Mouse (Mus musculus) heart, embryonic 13.5 days (tissue): ENCODE data around the gene Aimp1. TPM values are rescaled to one million over a fixed set of nuclear protein-coding genes. Genes with fewer than 3 reads are reported as not detected.

Experiments
- ATAC-seq: fragments of 200-750 bp; cut with Nextera tagmentation; 2 replicates; pipeline ENCODE4 v1.8.0; 2017; ENCODE audit warnings: moderate TSS enrichment; ENCODE audit not compliant: insufficient number of reproducible peaks, low FRiP score, low TSS enrichment; ENCODE audit errors: extremely low read depth
- H3K27ac ChIP-seq: fragments of 300-500 bp; sonication (generic); replicated peaks from 2 replicates; pipeline ENCODE4 v1.5.1; 2015; ENCODE audit warnings: moderate library complexity, mild to moderate bottlenecking, inconsistent platforms
- H3K27me3 ChIP-seq: fragments of 300-500 bp; sonication (generic); replicated peaks from 2 replicates; pipeline ENCODE4 v1.6.1; 2015; ENCODE audit warnings: mild to moderate bottlenecking, inconsistent platforms
- H3K36me3 ChIP-seq: fragments of 300-500 bp; sonication (generic); 2 replicates; pipeline ENCODE4 v1.6.1; 2015; ENCODE audit warnings: mild to moderate bottlenecking, inconsistent platforms
- H3K4me1 ChIP-seq: fragments of 300-500 bp; sonication (generic); 2 replicates; pipeline ENCODE4 v1.6.1; 2015; ENCODE audit warnings: inconsistent platforms
- H3K4me2 ChIP-seq: fragments of 300-500 bp; sonication (generic); 2 replicates; pipeline ENCODE4 v1.6.1; 2015; ENCODE audit warnings: inconsistent platforms, mild to moderate bottlenecking, moderate library complexity
- H3K4me3 ChIP-seq: fragments of 300-500 bp; sonication (generic); 2 replicates; pipeline ENCODE4 v1.5.1; 2015; ENCODE audit warnings: moderate library complexity, mild to moderate bottlenecking, inconsistent platforms
- H3K9ac ChIP-seq: fragments of 300-500 bp; sonication (generic); 2 replicates; pipeline ENCODE4 v1.6.1; 2015; ENCODE audit warnings: inconsistent platforms, mild to moderate bottlenecking, moderate library complexity
- H3K9me3 ChIP-seq: fragments of 300-500 bp; sonication (generic); 2 replicates; pipeline ENCODE4 v1.6.1; 2016; ENCODE audit warnings: inconsistent platforms
- WGBS: fragments of 180-500 bp; shearing (Covaris S2); methylation state at CpG from one replicate; pipeline ENCODE4 v1.1.7; 2015; ENCODE audit warnings: mixed read lengths; 5-methylcytosine and 5-hydroxymethylcytosine counted together
- polyA plus RNA-seq: library from polyadenylated mRNA; unstranded; fragments of >200 nt; fragmentation: Nextera tagmentation; extraction: Ambion mirVana; gene quantifications from 2 replicates; pipeline ENCODE4 v1.2.1, GENCODE M21; 2015

The Aimp1 gene
- polyA plus RNA-seq = 45.6 and 52.9 TPM in 2 replicates

DNA sequence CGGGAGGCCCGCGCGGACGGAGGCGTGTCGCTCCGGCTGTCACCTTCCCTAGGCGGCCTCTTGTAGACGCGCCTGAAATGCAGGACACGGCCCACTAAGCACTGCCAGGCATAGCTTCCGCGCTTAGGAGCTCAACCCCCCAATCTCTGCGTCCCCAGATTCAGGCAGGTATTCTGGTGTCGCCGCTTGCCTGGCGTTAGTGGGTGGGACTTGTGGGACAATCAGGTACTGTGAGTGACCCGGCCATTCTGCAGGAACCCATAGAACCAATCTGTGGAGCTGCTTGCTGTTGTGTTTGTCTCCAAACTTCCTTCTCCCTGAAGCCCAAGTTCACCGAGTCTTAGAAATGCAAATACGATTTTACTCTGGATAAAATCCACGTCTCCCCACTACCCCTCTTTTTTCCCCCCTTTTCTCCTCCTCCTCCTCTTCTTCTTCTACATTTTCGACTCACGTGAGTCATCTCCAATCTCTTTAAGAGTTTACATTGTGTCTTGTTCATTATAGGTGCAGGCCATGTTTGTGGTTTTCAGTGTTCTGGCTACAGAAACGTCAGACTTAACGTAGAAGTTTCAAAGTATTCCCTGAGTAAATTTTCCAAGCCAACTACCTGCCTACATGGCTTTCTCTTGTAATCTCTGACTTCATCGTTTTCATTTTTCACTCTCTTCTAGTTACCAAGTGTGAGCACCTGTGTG is at the start of gene Aimp1:
Gene Aimp1, minus strand, starts transcription at position 140 of the 698 bp plus-strand sequence.
- 2% methylated on average over 27 of the region's 27 CpGs for WGBS
- ATAC-seq = no peak
- no peaks in the 10 kb centered on the region for H3K27me3 ChIP-seq

DNA sequence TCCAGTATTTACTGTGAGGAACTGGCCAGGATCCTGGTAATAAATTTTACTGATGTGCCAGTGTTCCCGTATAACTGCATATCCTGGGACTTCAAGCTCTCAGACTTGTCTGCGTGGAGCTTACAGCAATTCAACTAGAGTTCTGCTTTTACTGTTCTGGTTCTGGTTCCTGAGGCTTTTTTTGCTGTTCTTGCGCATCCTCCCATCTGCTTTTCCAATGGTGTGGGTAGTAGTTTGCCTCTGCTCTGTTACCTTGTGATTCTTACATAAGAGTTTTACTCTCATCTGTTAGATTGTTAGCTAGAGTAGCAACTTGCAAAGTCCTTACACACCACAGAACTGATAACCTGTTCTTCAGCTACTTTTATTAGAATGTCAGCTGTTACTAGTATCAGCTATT is 40.2 kb upstream of the Aimp1 start:
- Histone ChIP-seq H3K4me1 (no peaks in the 10 kb centered on the region), H3K4me2 (no peak overlapping the region), H3K27ac (no peak overlapping the region), H3K9ac (no peak overlapping the region), H3K4me3 (no peak overlapping the region), H3K9me3 (no peaks in the 10 kb centered on the region), H3K27me3 (no peaks in the 10 kb centered on the region), H3K36me3 (peaks cover 65% of the 10 kb centered on the region)
- no peak for ATAC-seq
- WGBS = 83% methylated on average over 3 of the region's 3 CpGs

More for the DNA sequence above, at the start of gene Aimp1:
- Histone ChIP-seq H3K4me1 (peaks cover 20% of the 10 kb centered on the region), H3K9me3 (no peaks in the 10 kb centered on the region), H3K4me3 (peak within 1 kb of the TSS; percentile 95), H3K4me2 (peak within 1 kb of the TSS; percentile 86), H3K9ac (peak within 1 kb of the TSS; percentile 91), H3K36me3 (peaks cover 17% of the 10 kb centered on the region), H3K27ac (peak within 1 kb of the TSS; percentile 90)

DNA sequence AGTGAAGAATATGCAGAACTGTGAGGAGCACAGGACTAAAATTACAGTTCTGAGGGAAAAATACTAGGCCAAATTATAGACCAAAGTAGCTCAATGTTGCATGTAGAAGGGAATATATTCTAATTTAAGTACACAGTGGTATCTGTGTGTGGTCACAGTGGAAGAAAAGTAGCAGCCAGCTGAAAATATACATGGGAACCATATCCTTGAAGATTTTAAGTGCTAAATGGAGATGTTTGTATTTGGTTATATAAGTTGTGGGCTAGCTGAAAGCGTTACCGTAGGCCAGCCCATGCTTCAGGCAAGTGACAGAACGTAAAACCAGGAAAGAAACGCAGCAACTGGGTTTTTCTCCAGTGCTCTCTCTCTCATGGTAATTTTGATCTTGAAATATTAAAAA is 33.1 kb upstream of the Aimp1 start:
- Histone ChIP-seq H3K27ac (no peak overlapping the region), H3K9ac (no peak overlapping the region), H3K4me2 (no peak overlapping the region), H3K9me3 (no peaks in the 10 kb centered on the region), H3K4me1 (no peaks in the 10 kb centered on the region), H3K4me3 (no peak overlapping the region), H3K27me3 (no peaks in the 10 kb centered on the region), H3K36me3 (peaks cover 25% of the 10 kb centered on the region)
- no peak for ATAC-seq
- WGBS = 94% methylated on average over 4 of the region's 4 CpGs

DNA sequence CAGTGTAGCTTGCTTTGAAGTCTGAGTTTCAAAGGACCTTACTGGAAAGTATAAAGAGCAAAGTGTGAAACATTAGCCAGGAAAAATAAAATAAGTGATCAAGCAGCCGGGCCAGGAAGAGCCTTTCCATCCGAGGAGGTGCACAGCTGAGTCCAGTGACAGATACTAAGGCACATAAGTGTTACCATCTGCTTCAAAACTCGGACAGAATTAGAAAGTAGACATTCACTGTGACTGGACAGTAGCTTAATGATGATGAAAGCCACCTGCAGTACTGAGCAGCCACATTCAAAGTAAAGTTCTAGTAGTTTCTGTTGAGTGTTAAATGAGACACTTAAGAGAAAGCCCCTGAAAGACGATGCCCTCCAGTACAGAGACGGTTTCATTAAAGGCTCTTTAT is 29.7 kb upstream of the Aimp1 start:
- Histone ChIP-seq H3K4me1 (no peaks in the 10 kb centered on the region), H3K36me3 (peaks cover 23% of the 10 kb centered on the region), H3K4me2 (no peak overlapping the region), H3K27me3 (no peaks in the 10 kb centered on the region), H3K4me3 (no peak overlapping the region), H3K27ac (no peak overlapping the region), H3K9ac (no peak overlapping the region), H3K9me3 (no peaks in the 10 kb centered on the region)
- WGBS = 61% methylated on average over 5 of the region's 5 CpGs
- no peak for ATAC-seq

DNA sequence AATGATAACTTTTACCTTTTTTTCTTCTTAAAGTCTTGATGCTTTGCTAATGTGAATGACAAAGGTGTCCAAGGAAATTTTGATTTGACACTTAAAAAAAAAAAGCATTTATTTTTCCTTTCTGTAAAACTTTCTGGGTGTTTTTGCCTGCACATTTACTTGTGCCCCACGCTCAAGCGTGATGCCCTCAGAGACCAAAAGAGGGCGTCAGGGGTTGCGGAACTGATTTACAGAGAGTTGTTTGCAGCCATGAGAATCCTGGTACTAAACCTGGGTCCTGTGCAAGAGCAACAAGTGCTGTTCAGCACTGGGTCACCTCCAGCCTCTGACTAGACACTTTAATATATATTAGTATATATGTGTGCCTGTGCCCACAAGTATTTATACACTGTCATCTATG is 22.8 kb upstream of the Aimp1 start:
- Histone ChIP-seq H3K4me1 (no peaks in the 10 kb centered on the region), H3K4me2 (no peak overlapping the region), H3K9me3 (no peaks in the 10 kb centered on the region), H3K9ac (no peak overlapping the region), H3K36me3 (peaks cover 18% of the 10 kb centered on the region), H3K27ac (no peak overlapping the region), H3K4me3 (no peak overlapping the region), H3K27me3 (no peaks in the 10 kb centered on the region)
- WGBS = 76% methylated on average over 4 of the region's 4 CpGs
- ATAC-seq = no peak

DNA sequence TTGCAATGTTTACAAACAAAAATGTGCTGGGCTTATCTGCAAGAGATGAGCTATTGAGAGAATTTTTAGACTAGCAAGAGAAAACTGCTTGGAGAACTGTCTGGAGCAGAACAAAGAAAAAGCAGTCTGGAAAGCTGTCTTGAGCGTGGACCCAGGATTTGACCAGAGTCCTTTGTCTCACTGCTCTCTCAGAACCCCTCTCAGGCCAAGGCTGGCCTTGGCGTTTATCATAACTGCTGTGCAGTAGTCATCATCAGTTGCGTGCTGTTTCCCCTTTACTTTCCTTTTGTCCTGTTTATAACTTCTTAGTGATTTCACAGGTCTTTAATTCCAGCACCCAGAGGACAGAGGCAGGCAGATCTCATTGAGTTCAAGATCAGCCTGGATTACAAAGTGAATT is 20.0 kb upstream of the Aimp1 start:
- H3K9me3 ChIP-seq = no peaks in the 10 kb centered on the region
- 83% methylated on average over 3 of the region's 3 CpGs for WGBS

DNA sequence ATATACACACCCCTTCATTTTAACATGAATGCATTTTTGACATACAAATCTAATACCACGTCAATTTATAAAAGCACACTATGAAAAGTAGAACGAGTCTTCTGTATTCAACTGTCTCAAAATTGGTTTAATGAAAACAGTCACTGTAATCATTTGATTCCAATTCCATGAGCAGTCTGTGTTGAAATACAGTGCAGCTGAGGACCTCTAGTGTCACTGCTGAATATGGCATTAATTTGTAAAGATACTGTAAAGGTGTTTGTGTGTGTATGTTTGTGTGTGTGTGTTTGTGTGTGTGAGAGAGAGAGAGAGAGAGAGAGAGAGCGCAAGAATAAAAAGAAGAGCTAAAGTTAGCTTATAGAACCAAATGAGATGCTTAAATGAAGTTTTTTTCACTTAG is 17.2 kb upstream of the Aimp1 start:
- WGBS = 66% methylated on average over 3 of the region's 3 CpGs

More for the DNA sequence above, 20.0 kb upstream of the Aimp1 start:
- Histone ChIP-seq H3K27me3 (no peaks in the 10 kb centered on the region), H3K4me2 (no peak overlapping the region), H3K9ac (no peak overlapping the region), H3K36me3 (peaks cover 15% of the 10 kb centered on the region; the same call in 1 of the 2 replicates), H3K27ac (no peak overlapping the region), H3K4me1 (no peaks in the 10 kb centered on the region), H3K4me3 (no peak overlapping the region)
- ATAC-seq = no peak

DNA sequence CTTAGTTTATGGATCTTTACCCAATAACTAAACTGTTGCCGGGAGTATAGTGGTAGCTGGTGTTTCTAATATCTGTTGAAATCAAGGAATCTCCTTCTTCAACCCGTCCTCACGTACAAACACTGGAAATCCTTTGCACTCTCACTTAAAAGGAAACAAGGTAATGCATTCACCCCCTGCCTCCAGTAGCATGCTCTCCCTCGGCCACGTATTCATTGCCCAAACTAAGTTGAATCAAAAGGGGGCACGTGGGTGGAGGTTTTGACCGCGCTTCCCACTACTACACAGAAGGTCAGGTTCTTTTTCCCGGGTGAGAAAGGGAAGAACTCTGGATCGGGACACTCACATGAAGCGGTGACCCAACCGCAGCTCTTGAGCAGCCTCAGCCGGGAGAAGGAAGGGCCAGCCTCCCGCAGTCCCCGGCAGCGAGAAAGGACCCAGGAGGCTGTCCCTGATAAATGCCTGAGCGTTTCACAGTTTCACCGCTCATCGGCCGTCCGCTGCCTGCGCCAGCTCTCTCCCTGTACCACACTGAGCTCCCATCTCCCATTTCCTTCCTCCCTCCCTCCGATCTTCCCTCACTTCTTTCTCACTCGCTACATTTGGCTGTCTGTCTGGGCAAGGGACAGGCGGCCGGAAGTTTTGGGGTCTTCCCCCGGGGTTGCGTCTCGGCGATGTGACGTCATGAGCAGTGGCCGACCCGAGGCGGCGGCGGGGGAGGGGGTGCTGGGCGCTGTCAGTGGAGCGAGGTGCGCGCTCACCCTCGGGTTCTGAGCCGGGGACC is 531 bp downstream of the Aimp1 start, which contains the start of gene Tbck:
Gene Tbck, plus strand, starts transcription at position 698 of the 784 bp plus-strand sequence.
- peak within 1 kb of the TSS; percentile 90 for H3K27ac ChIP-seq
- H3K9ac ChIP-seq = peak within 1 kb of the TSS; percentile 91
- peak within 1 kb of the TSS; percentile 95 for H3K4me3 ChIP-seq
- no peaks in the 10 kb centered on the region for H3K27me3 ChIP-seq
- peaks cover 20% of the 10 kb centered on the region for H3K4me1 ChIP-seq
- H3K9me3 ChIP-seq = no peaks in the 10 kb centered on the region
- H3K4me2 ChIP-seq = peak within 1 kb of the TSS; percentile 86
- WGBS = under 1% methylated on average over 42 of the region's 42 CpGs
- ATAC-seq = peak; percentile 93
- peaks cover 14% of the 10 kb centered on the region for H3K36me3 ChIP-seq

More for the DNA sequence above, 17.2 kb upstream of the Aimp1 start:
- no peak for ATAC-seq
- H3K36me3 ChIP-seq = peaks cover 12% of the 10 kb centered on the region; the same call in 1 of the 2 replicates
- no peaks in the 10 kb centered on the region for H3K9me3 ChIP-seq
- H3K27ac ChIP-seq = no peak overlapping the region
- H3K27me3 ChIP-seq = no peaks in the 10 kb centered on the region
- H3K9ac ChIP-seq = no peak overlapping the region
- H3K4me3 ChIP-seq = no peak overlapping the region
- H3K4me2 ChIP-seq = no peak overlapping the region
- no peaks in the 10 kb centered on the region for H3K4me1 ChIP-seq

DNA sequence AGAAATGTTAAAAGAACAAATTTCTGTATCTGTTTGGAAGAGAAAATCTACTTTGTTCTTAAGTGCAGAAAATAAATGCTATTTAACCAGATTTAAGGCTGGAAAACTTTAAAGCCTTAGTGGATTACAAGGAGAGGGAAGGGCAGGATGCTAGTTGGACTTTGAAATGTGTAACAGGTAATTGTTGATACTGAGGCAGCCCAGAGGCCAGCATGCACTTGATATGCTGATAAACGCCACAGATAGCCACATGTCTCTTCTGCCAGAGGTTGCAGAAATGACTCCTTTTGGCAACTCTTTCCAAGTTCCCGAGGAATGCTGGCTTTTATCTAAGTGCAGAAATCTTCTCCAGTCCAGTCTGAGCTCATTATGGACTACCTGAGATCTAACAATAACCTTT is 6.7 kb downstream of the Aimp1 start:
- no peak for ATAC-seq
- 65% methylated on average over 2 of the region's 2 CpGs for WGBS

DNA sequence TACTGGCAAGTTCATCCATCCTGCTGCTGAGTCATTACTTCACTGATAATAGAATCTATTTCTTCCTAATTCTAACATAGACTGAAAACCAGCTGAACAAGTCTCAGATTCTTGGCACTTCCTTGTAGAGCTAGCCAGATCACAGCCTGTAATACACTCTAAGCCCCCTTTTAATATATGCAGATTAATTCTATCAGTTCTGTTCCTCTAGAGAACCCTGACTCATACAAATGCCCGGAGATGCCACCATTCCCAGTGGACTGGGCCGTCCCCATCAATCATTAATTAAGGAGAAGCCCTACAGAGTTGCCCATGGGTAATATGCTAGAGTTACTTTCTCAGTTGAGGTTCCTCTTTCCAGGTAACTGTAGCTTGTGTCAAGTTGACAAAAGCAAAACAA is 28.2 kb downstream of the Aimp1 start:
- H3K27ac ChIP-seq = no peak overlapping the region
- no peak overlapping the region for H3K4me2 ChIP-seq
- no peak overlapping the region for H3K4me3 ChIP-seq
- ATAC-seq = no peak
- H3K9ac ChIP-seq = no peak overlapping the region
- 84% methylated on average over 2 of the region's 2 CpGs for WGBS
- H3K4me1 ChIP-seq = no peaks in the 10 kb centered on the region
- no peaks in the 10 kb centered on the region for H3K27me3 ChIP-seq
- 0 out of 2 replicates have a peak, but pooled peaks cover 4% of the 10 kb centered on the region for H3K9me3 ChIP-seq
- peaks cover 29% of the 10 kb centered on the region for H3K36me3 ChIP-seq

More for the DNA sequence above, 6.7 kb downstream of the Aimp1 start:
- H3K9ac ChIP-seq = no peak overlapping the region
- no peak overlapping the region for H3K27ac ChIP-seq
- H3K36me3 ChIP-seq = peaks cover 35% of the 10 kb centered on the region
- no peaks in the 10 kb centered on the region for H3K27me3 ChIP-seq
- peaks cover 5% of the 10 kb centered on the region for H3K4me1 ChIP-seq
- H3K9me3 ChIP-seq = no peaks in the 10 kb centered on the region
- no peak overlapping the region for H3K4me2 ChIP-seq
- H3K4me3 ChIP-seq = no peak overlapping the region

DNA sequence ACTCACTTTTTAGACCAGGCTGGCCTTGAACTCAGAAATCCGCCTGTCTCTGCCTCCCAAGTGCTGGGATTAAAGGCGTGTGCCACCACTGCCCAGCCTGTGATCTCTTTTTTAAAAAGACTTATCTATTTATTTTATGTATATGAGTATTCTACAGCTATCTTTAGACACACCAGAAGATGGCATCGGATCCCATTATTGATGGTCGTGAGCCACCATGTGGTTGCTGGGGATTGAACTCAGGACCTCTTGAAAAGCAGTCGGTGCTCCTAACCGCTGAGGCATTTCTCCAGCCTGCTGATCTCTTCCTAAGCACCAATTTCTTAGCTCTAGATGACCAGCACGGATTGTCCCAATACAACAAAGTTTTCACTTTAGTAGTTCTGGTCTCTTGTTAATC is 30.2 kb downstream of the Aimp1 start:
- Histone ChIP-seq H3K4me3 (no peak overlapping the region), H3K27ac (no peak overlapping the region), H3K9me3 (0 out of 2 replicates have a peak, but pooled peaks cover 4% of the 10 kb centered on the region), H3K36me3 (peaks cover 10% of the 10 kb centered on the region), H3K9ac (no peak overlapping the region), H3K4me1 (no peaks in the 10 kb centered on the region), H3K4me2 (no peak overlapping the region), H3K27me3 (no peaks in the 10 kb centered on the region)
- 82% methylated on average over 7 of the region's 7 CpGs for WGBS
- ATAC-seq = no peak
